Mouse (Mus musculus): ENCODE data around the gene Slit3.

DNA sequence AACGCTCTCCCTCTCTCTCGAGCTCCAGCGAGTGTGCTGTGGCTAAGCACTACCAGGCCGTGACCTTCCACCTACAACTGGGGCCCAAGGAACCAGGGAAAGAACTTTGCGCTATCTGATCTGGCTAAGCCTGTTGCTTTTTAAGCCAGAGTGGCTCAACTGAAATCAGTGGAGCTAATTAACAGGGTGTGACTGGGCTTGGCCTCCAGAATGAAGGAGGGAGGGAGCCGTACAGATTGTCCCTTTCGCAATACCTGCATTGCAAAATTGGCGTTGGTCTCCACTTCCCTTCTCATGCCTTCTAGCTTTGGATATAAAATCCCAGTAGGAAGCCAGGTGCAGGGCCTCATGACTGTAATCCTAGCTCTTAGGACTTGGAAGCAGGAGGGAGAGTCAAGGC is 629.6 kb downstream of the Slit3 start:
- TF ChIP-seq CTCF (IDR thresholded peaks at IDR 0.05; ENCODE audit: borderline replicate concordance, insufficient read depth, low read length), result no peak
- TF ChIP-seq POLR2A (IDR thresholded peaks at IDR 0.05; ENCODE audit: low read depth, low read length), result no peak
